Mouse (Mus musculus) thymus, postnatal 10 days (tissue): ENCODE data around the gene Tmem87b.

Experiments
- DNase-seq, 2 experiments: peaks; one replicate each; pipeline ENCODE4 v3.0.0; 2021; ENCODE audit warnings: low spot score in 2 of 2

Gene Tmem87b

GRCm38 (mm10) chr2:128818956-128819643 is 1.2 kb downstream of the Tmem87b start:
- peak in 1 of 2 experiments; percentile 4 for DNase-seq

DNA sequence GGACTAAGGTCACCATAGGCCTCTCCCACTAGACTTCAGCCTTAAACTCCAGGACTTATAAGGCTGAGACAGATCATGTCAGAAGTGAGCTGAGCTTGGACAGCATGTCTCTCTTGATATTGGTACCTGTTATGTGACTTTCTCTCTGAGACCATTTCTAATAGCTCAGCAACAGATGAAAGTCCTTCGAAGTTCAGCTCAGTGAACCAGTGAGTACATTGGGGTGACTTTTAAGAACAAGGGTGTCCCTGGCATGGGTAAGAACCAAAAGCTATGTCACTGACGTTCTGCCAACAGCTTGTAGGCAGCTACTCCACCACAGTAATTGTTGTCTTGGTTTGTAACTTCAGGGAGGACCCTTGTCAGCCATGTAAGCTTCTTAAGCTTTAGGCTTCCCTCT is 2.7 kb downstream of the Tmem87b start:
- DNase-seq: no peak

DNA sequence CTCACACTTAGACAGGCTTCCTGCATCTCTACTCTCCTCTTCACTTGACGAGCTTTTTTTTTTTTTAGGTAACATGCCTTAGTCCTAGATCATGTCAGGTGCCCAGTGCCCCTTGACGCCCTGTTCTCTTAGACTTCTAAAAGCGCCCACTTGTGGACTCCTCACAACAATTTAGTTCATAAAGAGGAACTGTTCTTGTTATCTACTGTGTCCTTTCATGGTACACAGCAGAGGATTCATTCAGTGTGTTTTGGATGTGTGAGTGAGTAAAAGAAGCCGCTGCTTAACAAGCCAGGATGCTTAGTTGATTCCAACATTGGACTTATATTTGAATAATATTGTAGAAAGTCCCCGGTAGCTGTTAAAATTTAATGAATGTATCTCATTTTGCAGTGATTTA is 6.0 kb downstream of the Tmem87b start:
- no peak for DNase-seq

GRCm38 (mm10) chr2:128827787-128828186 is 9.9 kb downstream of the Tmem87b start:
- no peak for DNase-seq

DNA sequence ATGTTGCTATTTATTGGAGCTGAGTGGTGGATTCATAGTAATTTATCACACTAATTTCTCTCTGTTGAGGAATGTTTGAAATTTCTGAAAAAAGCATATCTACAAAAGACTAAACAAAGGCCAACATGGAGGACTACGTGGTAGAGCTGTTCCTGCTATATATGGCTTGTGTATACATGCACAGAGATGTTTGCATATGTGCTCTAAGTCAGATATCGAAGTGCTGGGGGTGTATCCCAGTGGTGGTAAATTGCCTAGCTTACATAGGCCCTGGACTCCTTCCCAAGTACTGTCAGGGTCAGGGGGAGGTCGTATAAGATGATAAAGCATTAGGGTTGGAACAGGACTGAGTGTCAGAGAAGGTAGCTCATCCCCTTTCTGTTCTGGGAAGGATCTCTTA is 14.7 kb downstream of the Tmem87b start:
- no peak for DNase-seq

DNA sequence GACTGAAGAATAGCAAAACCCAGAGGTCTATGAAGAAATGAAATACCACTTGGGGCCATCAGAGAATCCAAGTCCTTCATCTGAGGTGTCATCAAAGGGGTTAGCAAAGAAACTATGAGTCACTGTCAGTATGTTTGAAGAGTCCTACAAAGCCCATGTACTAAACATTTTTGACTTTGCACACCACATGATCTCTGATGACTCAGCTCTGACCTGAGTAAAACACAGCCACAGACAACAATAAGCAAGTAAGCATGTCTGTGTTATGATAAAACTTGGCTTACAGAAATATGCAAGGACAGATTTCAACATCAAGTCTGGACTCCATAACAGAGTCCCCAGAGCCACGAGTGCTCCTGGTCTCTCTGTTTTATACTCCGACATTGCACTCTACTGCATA is 15.1 kb downstream of the Tmem87b start:
- no peak for DNase-seq

DNA sequence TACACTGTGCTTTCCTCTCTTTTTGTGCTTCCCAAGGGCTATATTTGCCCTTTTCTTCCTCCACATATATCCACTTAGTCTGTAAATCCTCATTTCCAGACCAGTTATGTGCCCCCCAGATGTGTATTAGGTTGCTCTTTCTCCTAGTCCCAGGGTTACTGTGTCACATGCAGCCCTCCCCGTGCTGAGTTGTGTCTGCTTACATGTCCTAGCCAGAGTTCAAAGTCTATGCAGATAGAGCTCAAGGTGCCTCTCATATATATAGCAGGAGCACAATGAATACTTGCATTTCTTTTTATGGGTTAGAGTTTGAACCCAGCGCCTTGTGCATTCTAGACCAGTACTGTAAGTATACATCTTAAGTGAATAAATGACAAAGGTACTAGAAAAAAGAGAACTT is 15.5 kb downstream of the Tmem87b start:
- DNase-seq: no peak

GRCm38 (mm10) chr2:128837531-128837930 is 19.6 kb downstream of the Tmem87b start:
- no peak for DNase-seq

DNA sequence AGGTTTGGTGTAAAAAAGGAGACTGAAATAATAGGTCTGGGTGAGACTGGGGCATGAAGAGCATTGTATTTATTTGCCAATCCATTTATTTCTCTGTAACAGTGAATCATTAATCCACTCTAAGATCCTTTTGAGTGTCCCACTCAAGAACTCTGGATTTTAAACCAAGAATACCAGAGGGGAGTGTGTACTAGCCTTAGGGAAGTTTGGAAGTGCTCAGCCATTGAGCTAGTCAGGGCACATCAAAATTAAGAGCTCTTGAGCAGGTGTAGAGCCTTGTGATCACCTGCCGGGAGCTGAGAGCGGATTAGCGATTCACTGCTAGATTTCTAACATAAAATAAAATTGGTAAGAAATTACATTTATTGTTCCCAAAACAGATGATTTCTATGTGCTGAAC is 20.7 kb downstream of the Tmem87b start:
- DNase-seq: no peak

GRCm38 (mm10) chr2:128839501-128839900 is 21.6 kb downstream of the Tmem87b start:
- DNase-seq: no peak

DNA sequence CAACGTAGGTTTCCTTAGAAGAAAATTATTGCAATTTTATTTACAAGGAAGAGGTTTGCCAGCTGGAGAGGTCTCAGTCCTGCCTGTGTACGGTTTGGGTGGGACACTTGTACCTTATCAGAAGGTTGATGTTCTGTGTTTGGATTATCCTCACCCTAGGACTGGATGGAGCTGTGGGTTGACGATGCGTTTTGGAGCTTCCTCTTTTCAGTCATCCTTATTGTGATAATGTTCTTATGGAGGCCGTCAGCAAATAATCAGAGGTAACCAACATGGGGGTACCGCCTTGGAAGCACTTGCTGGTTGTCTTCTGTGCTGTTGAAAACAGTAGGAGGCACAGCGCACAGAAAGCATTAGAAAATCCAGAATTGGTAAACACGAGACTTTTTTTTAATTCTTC is 24.5 kb downstream of the Tmem87b start:
- no peak for DNase-seq

GRCm38 (mm10) chr2:128850036-128850435 is 32.1 kb downstream of the Tmem87b start:
- no peak for DNase-seq

DNA sequence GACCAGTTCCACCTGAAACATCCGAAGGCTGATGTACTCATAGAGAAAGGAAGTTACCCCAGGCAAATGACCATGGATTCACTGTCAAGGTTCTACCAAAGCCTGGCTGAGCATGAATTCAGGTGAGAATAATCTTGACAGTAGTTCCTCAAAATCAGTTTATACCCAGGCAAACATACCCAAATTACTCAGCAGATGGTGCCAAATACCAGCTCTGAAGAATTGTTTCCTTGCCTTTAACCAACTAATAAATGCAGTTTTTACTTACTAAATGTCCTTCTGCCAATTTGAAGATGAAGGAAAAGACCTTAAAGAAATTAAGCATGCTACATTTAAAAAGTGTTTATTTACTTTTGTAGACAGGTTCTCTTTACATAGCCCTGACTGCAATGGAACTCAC is 38.8 kb downstream of the Tmem87b start:
- DNase-seq: no peak

- no peak for DNase-seq
Observed at GRCm38 (mm10) chr2:128858962-128859361, 41.0 kb downstream of the Tmem87b start.

DNA sequence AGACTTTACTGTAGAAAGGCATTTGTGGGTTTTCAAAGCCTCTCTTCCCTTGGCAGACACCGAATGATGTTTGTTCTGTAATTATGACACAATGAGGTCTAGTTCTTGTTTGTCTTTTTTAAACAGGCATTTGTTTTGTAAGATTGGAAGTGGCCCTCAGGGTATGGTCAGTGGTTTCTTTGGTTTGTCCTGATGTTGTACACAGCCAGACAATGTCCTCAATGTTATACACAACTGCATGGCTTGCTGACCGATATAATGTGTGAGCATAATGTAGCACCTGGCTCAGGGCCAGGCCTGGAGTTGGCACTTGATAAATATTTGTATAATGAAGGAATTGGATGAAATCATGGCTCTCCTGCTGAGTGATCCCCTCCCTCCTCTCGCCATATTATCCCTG is 41.9 kb downstream of the Tmem87b start:
- DNase-seq: no peak

DNA sequence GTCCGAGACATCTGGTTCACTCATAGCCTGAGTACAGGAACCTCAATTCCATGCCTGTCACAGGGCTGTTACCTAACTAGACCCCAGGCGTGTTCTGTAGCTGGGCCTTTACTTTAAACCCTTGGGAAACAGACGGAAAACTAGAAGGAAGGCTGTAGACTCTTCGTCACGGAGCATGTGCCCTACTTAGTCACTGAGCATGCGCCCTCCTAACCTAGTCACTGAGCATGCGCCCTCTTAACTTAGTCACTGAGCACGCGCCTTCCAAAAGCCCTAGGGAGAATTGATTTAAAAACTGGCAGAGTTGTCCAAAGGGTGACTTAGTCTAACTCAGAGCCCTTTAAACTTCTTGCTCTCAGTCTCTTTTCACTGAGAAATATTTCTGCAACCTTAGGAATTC is 44.7 kb downstream of the Tmem87b start, which contains the start of gene Fbln7:
Gene Fbln7 (plus strand): TSS at position 346 of the 400 bp plus-strand sequence.
- DNase-seq: no peak

DNA sequence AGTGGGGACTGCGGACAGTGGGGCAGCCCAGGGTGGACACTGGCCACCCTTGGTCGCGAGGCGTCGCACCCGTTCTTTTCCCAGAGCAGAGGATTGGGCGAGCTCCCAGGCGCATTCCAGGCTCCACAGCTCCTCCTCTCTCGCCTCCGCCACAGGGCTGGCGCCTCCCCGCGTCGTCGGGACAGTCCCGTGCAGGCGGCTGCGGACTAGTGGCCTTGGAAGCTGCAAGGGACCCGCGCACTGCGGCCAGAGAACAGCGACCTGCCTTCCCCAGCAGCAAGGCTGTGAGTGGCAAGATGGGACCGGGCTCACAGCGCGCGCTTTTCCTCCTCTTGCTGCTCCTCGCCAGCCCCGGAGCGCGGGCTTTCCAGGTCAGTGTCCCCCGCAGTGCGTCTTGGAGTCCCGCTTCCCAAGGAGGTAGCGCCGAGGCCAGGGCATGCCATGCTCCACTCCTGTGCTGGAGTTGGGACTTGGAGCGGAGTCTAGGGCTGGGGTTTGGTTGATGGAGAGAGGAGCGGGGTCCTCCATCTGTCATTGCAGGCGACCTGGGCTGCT is 45.9 kb downstream of the Tmem87b start:
- DNase-seq: no peak

GRCm38 (mm10) chr2:128865061-128865460 is 47.1 kb downstream of the Tmem87b start:
- no peak for DNase-seq

DNA sequence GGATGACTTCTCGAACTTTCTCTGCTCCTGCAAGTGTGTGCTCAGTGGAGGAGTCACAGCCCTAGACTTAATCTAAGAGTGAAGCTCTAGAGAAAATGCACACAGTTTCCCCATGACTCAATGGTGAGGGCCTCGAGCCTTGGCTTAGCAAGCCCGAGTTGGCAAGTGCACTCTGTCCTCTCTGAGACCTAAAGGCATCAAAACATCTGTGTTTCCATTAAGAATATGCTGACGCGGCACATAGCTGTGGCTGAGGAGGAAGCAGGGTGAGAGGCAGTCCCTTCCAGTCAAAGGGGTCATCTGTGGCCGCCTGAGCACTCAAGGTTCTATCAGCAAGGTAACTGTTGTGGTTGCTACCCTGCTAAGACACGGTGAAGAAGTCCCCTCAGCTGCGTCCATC is 53.7 kb downstream of the Tmem87b start:
- no peak for DNase-seq

DNA sequence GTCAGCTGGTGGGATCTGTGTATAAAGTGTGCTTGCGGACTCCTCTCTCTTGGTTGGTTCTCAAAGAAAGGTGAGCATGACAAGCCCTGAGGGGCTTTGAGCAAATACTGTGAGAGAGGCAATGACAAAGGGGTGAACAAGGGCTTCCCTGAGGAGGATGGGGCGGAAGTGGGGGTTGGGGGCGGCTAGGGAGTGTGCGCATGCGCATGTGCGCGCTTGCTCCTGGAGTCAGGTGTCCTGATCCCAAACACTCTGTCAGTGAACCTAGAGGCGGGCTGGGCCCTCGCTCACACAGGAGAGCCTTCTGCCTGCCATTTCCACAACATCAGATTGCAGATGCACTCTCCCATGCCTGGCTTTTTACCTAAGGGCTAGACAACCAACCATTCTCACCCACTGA is 54.3 kb downstream of the Tmem87b start:
- DNase-seq: no peak

DNA sequence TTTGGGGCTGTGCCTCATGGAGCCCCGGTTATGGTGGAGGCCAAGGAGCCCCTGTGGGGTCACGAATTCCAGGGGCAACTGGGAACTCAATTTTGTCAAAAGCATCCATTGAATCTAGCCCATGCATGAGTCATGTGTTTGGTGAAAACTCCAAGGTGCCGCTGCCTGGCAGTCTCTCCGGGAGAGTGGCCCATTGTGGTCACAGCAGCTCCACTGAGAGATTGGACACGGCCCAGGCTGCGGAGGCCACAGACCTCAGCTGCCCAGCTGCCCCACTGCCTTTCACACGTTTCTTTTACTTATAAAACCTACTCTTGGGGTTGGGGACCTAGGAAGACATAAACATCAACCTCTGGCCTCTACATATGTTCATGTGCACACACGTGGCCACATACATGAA is 57.6 kb downstream of the Tmem87b start:
- DNase-seq: no peak

DNA sequence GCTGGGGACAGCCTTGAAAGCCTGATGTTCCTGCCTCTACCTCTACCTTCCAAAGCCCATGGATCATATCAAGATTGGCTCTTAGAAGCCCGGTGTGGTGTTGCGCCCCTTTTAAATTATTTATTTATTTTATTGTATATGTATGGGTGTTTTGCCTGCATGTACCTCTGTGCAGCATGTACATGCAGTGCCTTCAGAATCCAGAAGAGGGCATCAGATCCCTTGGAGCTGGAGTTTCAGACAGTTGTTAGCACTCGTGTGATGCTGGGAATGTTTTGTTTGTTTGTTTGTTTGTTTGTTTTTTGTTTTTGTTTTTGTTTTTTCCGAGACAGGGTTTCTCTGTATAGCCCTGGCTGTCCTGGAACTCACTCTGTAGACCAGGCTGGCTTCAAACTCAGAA is 63.3 kb downstream of the Tmem87b start:
- peak in 1 of 2 experiments; percentile 20 for DNase-seq

DNA sequence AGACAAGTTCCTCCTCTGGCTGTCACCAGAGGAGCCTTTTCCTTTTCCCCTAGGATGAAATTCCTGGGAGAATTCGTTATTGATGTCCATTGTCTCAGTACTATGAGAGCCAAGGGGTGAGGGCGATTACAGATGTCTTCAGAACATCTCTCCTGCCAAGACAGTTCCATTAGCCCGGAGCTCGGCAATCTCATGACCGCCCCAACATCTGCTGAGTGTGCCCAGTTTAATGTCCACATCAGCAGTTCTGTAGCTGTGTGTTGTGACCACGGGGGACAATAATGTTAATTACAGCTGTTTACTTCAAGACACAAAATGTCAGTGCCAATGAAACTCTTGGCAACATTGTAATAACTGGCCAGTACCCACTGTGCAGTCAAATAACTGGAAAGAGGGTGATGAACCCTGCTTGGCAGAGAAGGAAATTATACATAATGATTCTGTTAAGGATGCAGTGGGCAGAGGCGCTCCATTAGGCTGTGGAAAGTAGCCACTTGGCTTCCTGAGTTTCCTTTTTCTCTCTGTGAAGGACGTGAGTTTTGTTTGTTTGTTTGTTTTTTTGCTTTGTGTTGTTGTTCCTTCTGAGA is 67.4 kb downstream of the Tmem87b start:
- DNase-seq: no peak
